Mouse (Mus musculus) lung, postnatal 25 days (tissue): Measurements from ENCODE around the gene Mcfd2.
"Not testable (repeated sequence)": the region's sequence is repeated elsewhere in the genome, so short reads cannot be mapped to it uniquely, and the experiment has no call there.

Source experiments
- DNase-seq: peaks from one replicate; pipeline ENCODE4 v3.0.0; 2022; ENCODE audit warnings: low spot score

Gene Mcfd2

GRCm38 (mm10) chr17:87265792-87266186 lies at the start of gene Mcfd2:
TSS of gene Mcfd2 (minus strand) at chr17:87265935.
- peak; percentile 95 for DNase-seq

GRCm38 (mm10) chr17:87315021-87315531 lies 49.3 kb upstream of the Mcfd2 start:
- peak; percentile 90 for DNase-seq

GRCm38 (mm10) chr17:87314530-87314946 lies 48.8 kb upstream of the Mcfd2 start:
- DNase-seq = peak; percentile 31

- no peak for DNase-seq
Measured at GRCm38 (mm10) chr17:87314121-87314520, 48.4 kb upstream of the Mcfd2 start.

- no peak for DNase-seq
Measured at GRCm38 (mm10) chr17:87312924-87313870, 47.5 kb upstream of the Mcfd2 start.

- DNase-seq = no peak
Measured at GRCm38 (mm10) chr17:87312351-87312750, 46.6 kb upstream of the Mcfd2 start.

GRCm38 (mm10) chr17:87310497-87310896 lies 44.8 kb upstream of the Mcfd2 start:
- no peak for DNase-seq

- peak; percentile 31 for DNase-seq
Measured at GRCm38 (mm10) chr17:87309073-87309788, 43.5 kb upstream of the Mcfd2 start.

GRCm38 (mm10) chr17:87306746-87307145 lies 41.0 kb upstream of the Mcfd2 start:
- DNase-seq = peak; percentile 78

- no peak for DNase-seq
Measured at GRCm38 (mm10) chr17:87305065-87305464, 39.3 kb upstream of the Mcfd2 start.

- DNase-seq = peak; percentile 83
Measured at GRCm38 (mm10) chr17:87304151-87304894, 38.6 kb upstream of the Mcfd2 start.

GRCm38 (mm10) chr17:87302014-87302794 lies 36.5 kb upstream of the Mcfd2 start:
- DNase-seq = no peak

- DNase-seq = peak; percentile 54
Measured at GRCm38 (mm10) chr17:87301607-87302006, 35.9 kb upstream of the Mcfd2 start.

GRCm38 (mm10) chr17:87300340-87300739 lies 34.6 kb upstream of the Mcfd2 start:
- no peak for DNase-seq

GRCm38 (mm10) chr17:87298944-87299343 lies 33.2 kb upstream of the Mcfd2 start:
- peak; percentile 80 for DNase-seq

GRCm38 (mm10) chr17:87296701-87297100 lies 31.0 kb upstream of the Mcfd2 start:
- not testable (repeated sequence) for DNase-seq

GRCm38 (mm10) chr17:87295738-87296137 lies 30.0 kb upstream of the Mcfd2 start:
- DNase-seq = no peak

- peak; percentile 62 for DNase-seq
Measured at GRCm38 (mm10) chr17:87293125-87293524, 27.4 kb upstream of the Mcfd2 start.

- no peak for DNase-seq
Measured at GRCm38 (mm10) chr17:87291782-87292181, 26.0 kb upstream of the Mcfd2 start.

GRCm38 (mm10) chr17:87291037-87291436 lies 25.3 kb upstream of the Mcfd2 start:
- DNase-seq = no peak

- DNase-seq = no peak
Measured at GRCm38 (mm10) chr17:87289367-87289766, 23.6 kb upstream of the Mcfd2 start.
